Mouse (Mus musculus) layer of hippocampus, adult 2 months (tissue): ENCODE results near the gene Cldn11. TPM values are rescaled to one million over a fixed set of nuclear protein-coding genes. Genes with fewer than 3 reads are reported as not detected.
A peak's percentile ranks its signal among the peaks of the same experiment; 100 is the strongest.

ENCODE experiments used
- DNase-seq, 2 experiments: peaks; one replicate each; pipeline ENCODE4 v3.0.0; 2022; ENCODE audit warnings: low spot score in 2 of 2
- H3K27ac ChIP-seq: fragments of 200-600 bp; 2 replicates; pipeline ENCODE4 v1.8.1; 2022
- H3K4me3 ChIP-seq: fragments of 200-600 bp; 2 replicates; pipeline ENCODE4 v1.8.1; 2022; ENCODE audit warnings: mild to moderate bottlenecking
- CTCF ChIP-seq: fragments of 200-600 bp; conservative IDR thresholded peaks from 2 replicates; pipeline ENCODE4 v1.8.1; 2022; ENCODE audit warnings: antibody characterized with exemption, mild to moderate bottlenecking, moderate library complexity
- total RNA-seq, 2 experiments: library from RNA; stranded (reverse); gene quantifications; 2 replicates each; pipeline ENCODE4 v1.2.3; 2021

The Cldn11 gene
- total RNA-seq, 2 experiments from 2014 or later = 111 to 113 TPM

DNA sequence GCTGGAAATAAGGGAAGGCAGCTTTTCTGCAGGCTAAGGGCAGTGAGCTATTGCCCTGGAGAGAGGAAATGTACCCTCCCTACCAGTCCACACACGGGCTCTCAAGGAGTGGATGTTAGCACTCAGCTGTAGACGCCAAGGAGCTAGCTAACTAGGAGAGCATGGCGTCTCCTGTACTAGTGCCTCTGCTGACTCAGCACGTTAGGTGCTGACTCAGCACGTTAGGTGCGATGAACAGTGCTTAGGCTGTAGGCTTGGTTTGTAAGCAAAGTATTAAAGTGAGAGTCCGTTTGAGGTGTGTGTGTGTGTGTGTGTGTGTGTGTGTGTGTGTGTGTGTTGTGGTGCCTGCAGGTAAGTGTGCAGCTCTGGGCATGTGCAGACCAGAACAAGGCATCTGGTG is 40.6 kb downstream of the Cldn11 start:
- Histone ChIP-seq H3K4me3 (no peak overlapping the region), H3K27ac (no peak overlapping the region)
- no peak for TF ChIP-seq CTCF
- no peak for DNase-seq

DNA sequence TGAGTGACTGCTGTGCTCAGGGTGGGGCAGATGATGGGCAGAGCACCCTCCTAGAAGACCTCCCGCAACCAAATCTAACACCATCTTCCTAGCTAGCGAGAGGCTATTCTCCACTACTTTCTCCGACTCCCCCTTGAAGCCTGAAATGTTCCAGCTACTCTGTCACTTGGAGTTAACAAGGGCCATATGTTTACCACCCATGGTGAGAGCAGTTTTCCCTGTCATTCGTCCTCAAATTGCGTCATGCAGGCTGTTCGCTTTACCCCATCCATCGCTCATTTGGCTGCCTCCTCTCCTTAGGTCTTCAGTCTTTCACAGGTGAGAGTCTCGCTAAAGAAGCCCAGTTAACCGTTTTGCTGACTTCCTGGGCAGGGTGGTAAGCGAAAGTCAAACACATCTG is 41.7 kb downstream of the Cldn11 start:
- no peak for TF ChIP-seq CTCF
- no peak for DNase-seq
- H3K4me3 ChIP-seq = no peak overlapping the region
- H3K27ac ChIP-seq = no peak overlapping the region

DNA sequence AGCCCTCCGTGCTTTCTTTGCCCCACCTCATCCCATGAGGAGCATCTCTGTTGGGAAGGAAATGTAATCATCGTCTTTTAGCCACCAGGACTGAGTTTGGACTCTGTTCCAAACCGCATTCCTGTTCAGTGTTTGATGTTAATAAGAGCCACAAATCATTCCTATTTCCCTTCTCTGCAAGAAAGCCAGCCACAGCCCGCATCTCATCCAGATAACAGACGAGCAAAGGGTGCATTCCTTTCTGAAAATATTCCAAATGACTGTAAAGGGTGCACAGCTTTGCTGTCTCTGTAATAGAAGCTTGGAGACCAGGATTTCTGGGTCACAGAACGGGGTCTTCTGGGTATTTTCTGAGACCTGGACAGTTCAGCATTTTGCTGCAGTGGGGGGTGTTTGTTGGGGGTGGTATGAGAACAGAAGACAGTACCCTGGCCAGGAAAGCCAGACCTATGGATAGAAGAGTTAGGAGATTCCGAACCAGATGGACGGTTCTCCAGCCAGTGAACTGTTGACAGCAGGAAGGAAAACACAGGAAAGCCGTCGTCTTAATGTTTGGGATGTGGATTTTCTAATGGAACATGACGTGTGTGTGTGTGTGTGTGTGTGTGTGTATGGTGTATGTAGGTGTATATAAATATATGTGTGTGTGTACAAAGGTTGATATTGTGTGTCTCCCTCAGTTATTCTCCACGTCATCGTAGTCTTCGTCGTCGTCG is 49.6 kb downstream of the Cldn11 start:
- Histone ChIP-seq H3K27ac (no peak overlapping the region), H3K4me3 (no peak overlapping the region)
- no peak for DNase-seq
- no peak for TF ChIP-seq CTCF

DNA sequence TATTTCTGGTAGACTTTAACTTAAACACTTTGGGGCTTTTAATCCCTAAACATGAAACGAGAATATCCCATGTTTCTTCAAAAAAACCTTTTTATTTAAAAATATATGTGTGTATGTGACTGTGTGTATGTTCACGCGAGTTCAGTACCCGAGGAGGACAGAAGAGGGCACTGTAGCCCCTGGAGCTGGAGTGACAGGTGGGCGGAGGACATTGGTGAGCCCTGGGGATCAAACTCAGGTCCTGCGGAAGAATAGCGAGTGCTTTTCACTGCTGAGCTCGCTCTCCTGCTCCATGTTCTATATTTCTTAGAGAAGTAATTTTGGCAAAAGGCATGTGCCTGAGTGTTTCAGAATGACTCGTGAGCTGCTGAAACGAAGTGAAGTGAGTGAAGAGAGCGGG is 54.2 kb downstream of the Cldn11 start:
- Histone ChIP-seq H3K27ac (no peak overlapping the region), H3K4me3 (no peak overlapping the region)
- DNase-seq = no peak
- peak; percentile 49 for TF ChIP-seq CTCF

DNA sequence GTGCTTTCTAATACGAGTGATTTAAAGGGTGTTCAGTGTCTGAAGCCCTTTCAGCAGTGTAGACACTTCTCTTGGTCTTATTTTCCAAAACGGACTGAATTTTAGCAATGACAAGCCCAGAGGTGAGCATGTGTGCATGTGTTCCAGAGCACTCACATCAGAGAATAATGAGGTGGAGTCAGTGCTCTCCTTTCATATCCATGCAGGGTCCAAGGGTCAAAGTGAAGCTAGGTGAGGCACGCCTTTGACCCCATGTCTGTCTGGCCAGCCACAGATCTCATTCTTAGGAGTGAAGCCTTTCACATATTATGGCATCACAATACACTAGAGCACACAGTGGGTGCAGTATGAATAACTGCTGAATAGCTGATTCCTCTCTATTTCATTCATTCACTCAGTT is 55.4 kb downstream of the Cldn11 start:
- no peak for TF ChIP-seq CTCF
- no peak overlapping the region for H3K4me3 ChIP-seq
- no peak overlapping the region for H3K27ac ChIP-seq
- DNase-seq = no peak

DNA sequence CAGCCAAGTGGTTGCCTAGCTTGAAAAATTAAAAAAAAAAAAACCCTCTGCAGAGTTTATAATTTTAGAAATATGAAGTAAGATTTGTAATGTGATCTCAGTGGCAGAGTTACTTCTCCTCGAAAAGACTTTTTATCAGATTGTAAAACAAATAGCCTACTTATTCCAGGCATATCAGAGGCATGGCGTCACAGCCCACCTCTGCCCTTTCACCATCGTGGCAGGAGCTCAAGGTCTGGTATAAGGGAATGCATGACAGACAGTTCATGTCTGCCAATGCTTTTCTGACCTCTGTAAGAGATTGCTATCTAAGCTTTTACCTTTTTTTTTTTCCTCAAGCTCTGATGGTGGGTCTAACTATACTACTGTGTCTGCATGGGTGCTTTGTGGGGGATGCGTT is 58.3 kb downstream of the Cldn11 start:
- DNase-seq = no peak
- no peak for TF ChIP-seq CTCF
- Histone ChIP-seq H3K27ac (peak overlapping the region; percentile 84), H3K4me3 (no peak overlapping the region)

DNA sequence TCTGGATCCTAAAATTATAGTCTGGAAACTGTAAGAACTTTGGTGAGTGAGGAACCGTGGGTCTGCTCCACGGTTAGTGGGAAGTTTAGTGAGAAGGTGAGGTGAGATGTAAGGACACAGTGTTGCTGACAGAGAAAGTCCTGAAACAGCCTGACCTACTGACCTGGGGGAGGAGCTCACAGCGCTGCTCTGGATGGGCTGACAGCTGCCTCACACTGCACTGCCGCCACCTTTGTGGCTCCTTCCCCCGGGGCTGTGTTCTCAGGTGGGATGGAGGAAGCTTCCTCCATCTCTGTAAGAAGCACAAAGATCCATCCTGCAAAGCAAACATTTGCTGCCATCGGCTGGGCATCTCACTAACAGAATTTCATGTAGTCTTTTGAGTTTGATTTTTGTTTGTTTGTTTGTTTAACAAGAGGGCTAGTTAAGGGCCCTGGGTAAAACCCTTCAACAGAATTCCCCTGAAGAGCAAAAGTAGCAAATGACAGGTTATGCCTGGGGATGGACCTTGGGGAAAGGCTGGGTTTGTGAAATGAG is 58.8 kb downstream of the Cldn11 start:
- Histone ChIP-seq H3K27ac (peak overlapping the region; percentile 84), H3K4me3 (no peak overlapping the region)
- TF ChIP-seq CTCF = no peak
- no peak for DNase-seq

DNA sequence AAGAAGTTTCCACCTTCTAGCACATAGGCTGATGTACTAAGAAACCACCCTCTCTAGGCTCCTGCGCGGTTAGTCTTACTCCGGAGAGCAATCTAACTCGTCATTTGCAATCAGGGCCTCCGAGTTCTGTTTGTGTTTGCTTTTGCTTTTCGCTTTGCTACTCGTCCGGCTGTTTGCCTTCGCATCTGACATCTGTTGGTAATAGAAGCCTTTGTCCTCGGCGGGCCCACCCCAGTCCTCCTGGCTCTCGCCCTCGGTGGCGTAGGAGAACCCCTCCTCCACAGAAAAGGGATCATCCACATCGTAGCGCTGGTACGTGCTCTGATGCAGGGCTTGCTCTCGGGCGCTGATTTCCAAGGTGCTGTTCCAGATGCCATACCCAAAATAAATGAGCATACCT is 59.3 kb downstream of the Cldn11 start:
- no peak for TF ChIP-seq CTCF
- no peak overlapping the region for H3K4me3 ChIP-seq
- H3K27ac ChIP-seq = peak overlapping the region; percentile 84
- DNase-seq = peak; percentile 40 to 41

DNA sequence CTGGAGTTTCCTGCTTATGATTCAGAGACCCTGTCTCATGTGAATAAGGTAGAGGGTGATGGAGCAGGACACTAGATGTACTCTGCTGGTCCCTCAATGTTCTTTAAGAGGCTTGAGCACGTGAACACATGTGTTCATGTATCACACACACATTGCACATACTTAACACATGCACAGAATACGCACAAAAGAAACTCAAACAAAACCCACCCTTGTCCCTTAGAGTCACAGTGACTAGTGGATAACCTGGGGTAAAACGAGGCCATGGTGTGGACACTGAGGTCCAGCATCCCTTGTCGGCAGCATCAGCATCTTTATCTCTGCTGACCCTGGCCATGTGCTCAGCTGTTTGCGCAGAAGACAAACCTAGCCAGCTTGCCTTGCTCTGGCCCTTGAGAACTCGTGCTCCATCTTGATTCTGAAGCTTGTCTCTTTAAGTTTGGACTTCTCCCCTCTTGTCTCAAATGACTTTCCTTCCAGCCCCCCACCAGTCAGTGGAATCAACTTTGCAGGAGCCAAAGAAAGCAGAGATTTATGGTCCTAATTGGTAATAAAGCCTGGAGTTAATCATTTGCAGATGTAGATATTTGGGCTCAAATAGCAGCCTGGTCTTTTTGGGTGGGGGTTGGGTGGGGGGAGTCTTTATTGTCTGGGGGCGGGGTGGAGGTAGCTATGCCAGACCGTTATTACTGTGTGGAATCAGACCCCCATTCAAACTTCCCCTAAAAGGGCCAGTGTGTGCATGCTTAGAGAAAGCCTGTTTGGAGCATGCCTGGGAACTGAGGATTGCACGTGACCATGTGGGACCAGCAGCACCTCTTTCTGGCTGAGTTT is 62.7 kb downstream of the Cldn11 start:
- DNase-seq = no peak
- Histone ChIP-seq H3K4me3 (no peak overlapping the region), H3K27ac (peak overlapping the region; percentile 86)
- TF ChIP-seq CTCF = no peak

DNA sequence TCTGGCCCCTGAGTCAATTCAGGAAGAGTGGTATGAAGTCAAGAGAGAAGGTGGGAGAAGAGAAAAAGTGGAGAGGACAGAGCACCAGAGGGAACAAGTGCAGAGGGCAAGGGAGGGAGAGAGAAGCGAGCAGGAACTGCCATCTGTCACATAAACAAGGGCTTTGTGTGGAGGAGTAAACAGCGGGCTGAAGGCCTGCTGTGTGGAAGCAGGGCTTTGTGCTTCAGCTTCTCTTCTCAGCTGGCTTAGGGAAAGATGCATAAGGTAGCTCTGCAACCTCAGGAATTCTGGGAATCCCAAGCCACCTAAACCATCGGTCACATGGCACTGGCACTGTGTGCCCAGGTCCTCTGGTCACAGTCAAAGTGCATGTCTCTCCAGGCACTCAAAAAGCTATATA is 64.1 kb downstream of the Cldn11 start:
- TF ChIP-seq CTCF = no peak
- peak overlapping the region; percentile 86 for H3K27ac ChIP-seq
- DNase-seq = no peak
- H3K4me3 ChIP-seq = no peak overlapping the region

Other genes starting within 250 kb of the Cldn11 start
- gene Phc3, start 180.5 kb upstream of the Cldn11 start, total RNA-seq = 10 to 100 TPM; 43.2 to 45.7 TPM
- gene Prkci, start 154.2 kb upstream of the Cldn11 start, total RNA-seq = 10 to 100 TPM; 60.9 to 65.0 TPM
- gene Skil, start 54.9 kb upstream of the Cldn11 start, total RNA-seq = 10 to 100 TPM; 64.9 to 68.3 TPM
- gene Slc7a14, start 160.5 kb downstream of the Cldn11 start, total RNA-seq = 10 to 100 TPM; 94.4 to 97.3 TPM